Mouse (Mus musculus) ES-Bruce4 (cell line): ENCODE results near the gene Rfwd3. TPM values are rescaled to one million over a fixed set of nuclear protein-coding genes. Genes with fewer than 3 reads are reported as not detected.

Source experiments
- H3K27ac ChIP-seq: 2 replicates; pipeline ENCODE4 v1.5.1; 2012; ENCODE audit warnings: low read length, inconsistent platforms; ENCODE audit not compliant: insufficient read depth
- H3K27me3 ChIP-seq: 2 replicates; pipeline ENCODE4 v1.6.1; 2012; ENCODE audit warnings: mild to moderate bottlenecking, low read length, inconsistent platforms; ENCODE audit not compliant: control insufficient read depth, poor library complexity, insufficient read depth, severe bottlenecking
- H3K36me3 ChIP-seq: 2 replicates; pipeline ENCODE4 v1.6.1; 2012; ENCODE audit warnings: inconsistent platforms, mild to moderate bottlenecking, low read length, moderate library complexity; ENCODE audit not compliant: control insufficient read depth, poor library complexity, insufficient read depth, severe bottlenecking
- H3K4me1 ChIP-seq: one replicate; pipeline ENCODE4 v1.8.1; 2011; ENCODE audit warnings: low read length; ENCODE audit not compliant: control insufficient read depth, insufficient read depth
- H3K4me3 ChIP-seq: 2 replicates; pipeline ENCODE4 v1.5.1; 2011; ENCODE audit warnings: low read depth, mild to moderate bottlenecking, low read length
- H3K9ac ChIP-seq: 2 replicates; pipeline ENCODE4 v1.6.1; 2012; ENCODE audit warnings: low read depth, mild to moderate bottlenecking, inconsistent platforms; ENCODE audit not compliant: poor library complexity, severe bottlenecking
- H3K9me3 ChIP-seq: replicated peaks from 2 replicates; pipeline ENCODE4 v1.6.1; 2012; ENCODE audit warnings: mild to moderate bottlenecking, low read length, inconsistent platforms; ENCODE audit not compliant: control insufficient read depth, poor library complexity, insufficient read depth, severe bottlenecking
- CTCF ChIP-seq: IDR thresholded peaks from one replicate; pipeline ENCODE4 v1.8.1; 2011; ENCODE audit warnings: low read depth, low read length
- EP300 ChIP-seq: IDR thresholded peaks from 2 replicates; pipeline ENCODE4 v1.6.1; 2011; ENCODE audit warnings: low read depth, low read length; ENCODE audit not compliant: insufficient read depth
- POLR2A ChIP-seq: IDR thresholded peaks from one replicate; pipeline ENCODE4 v1.8.1; 2011; ENCODE audit warnings: low read length; ENCODE audit not compliant: insufficient read depth
- polyA plus RNA-seq: library from polyadenylated mRNA; stranded (reverse); fragments of >200 nt; gene quantifications from 2 replicates; pipeline ENCODE4 v1.2.4, GENCODE M21; 2011; ENCODE audit warnings: low read depth; ENCODE audit not compliant: missing spikeins, insufficient read depth, insufficient read length

Gene Rfwd3
- 76.1 and 80.6 TPM in 2 replicates for polyA plus RNA-seq

GRCm38 (mm10) chr8:111299821-111300568 is at the start of gene Rfwd3:
TSS of gene Rfwd3 (minus strand) at chr8:111300222.
- no peak for TF ChIP-seq CTCF
- peak; percentile 25 for TF ChIP-seq POLR2A
- Histone ChIP-seq H3K27ac (peak within 1 kb of the TSS; percentile 94), H3K4me1 (peaks cover 2% of the 10 kb centered on the region), H3K36me3 (peaks cover 19% of the 10 kb centered on the region), H3K27me3 (no peaks in the 10 kb centered on the region), H3K9me3 (no peaks in the 10 kb centered on the region), H3K4me3 (peak within 1 kb of the TSS; percentile 78), H3K9ac (peak within 1 kb of the TSS; percentile 93)

GRCm38 (mm10) chr8:111343225-111343624 is 43.2 kb upstream of the Rfwd3 start:
- H3K4me3 ChIP-seq: no peak overlapping the region
- H3K4me1 ChIP-seq: no peaks in the 10 kb centered on the region
- no peaks in the 10 kb centered on the region for H3K9me3 ChIP-seq
- H3K36me3 ChIP-seq: no peaks in the 10 kb centered on the region
- no peaks in the 10 kb centered on the region for H3K27me3 ChIP-seq
- no peak overlapping the region for H3K9ac ChIP-seq
- no peak overlapping the region for H3K27ac ChIP-seq
- peak; percentile 98 for TF ChIP-seq CTCF
- TF ChIP-seq EP300: no peak

- no peak overlapping the region for H3K9ac ChIP-seq
- H3K4me3 ChIP-seq: no peak overlapping the region
- no peaks in the 10 kb centered on the region for H3K36me3 ChIP-seq
- H3K27ac ChIP-seq: no peak overlapping the region
- TF ChIP-seq POLR2A (no peak), CTCF (no peak), EP300 (no peak)
- 0 out of 2 replicates have a peak, but pooled peaks cover 3% of the 10 kb centered on the region for H3K27me3 ChIP-seq
- H3K4me1 ChIP-seq: no peaks in the 10 kb centered on the region
- H3K9me3 ChIP-seq: no peaks in the 10 kb centered on the region
These were observed 40.2 kb upstream of the Rfwd3 start for GRCm38 (mm10) chr8:111340186-111340585.

GRCm38 (mm10) chr8:111338370-111339208 is 38.6 kb upstream of the Rfwd3 start:
- Histone ChIP-seq H3K9ac (no peak overlapping the region), H3K36me3 (no peaks in the 10 kb centered on the region), H3K27me3 (0 out of 2 replicates have a peak, but pooled peaks cover 3% of the 10 kb centered on the region), H3K4me1 (no peaks in the 10 kb centered on the region), H3K4me3 (no peak overlapping the region), H3K27ac (no peak overlapping the region), H3K9me3 (no peaks in the 10 kb centered on the region)
- TF ChIP-seq CTCF (no peak), EP300 (no peak), POLR2A (no peak)

GRCm38 (mm10) chr8:111337890-111338347 is 37.9 kb upstream of the Rfwd3 start, which contains the start of gene Mlkl:
TSS of gene Mlkl (minus strand) at chr8:111338177.
- no peaks in the 10 kb centered on the region for H3K9me3 ChIP-seq
- H3K27me3 ChIP-seq: 0 out of 2 replicates have a peak, but pooled peaks cover 3% of the 10 kb centered on the region
- H3K9ac ChIP-seq: peak within 1 kb of the TSS; percentile 5
- H3K36me3 ChIP-seq: no peaks in the 10 kb centered on the region
- H3K4me3 ChIP-seq: peak within 1 kb of the TSS; percentile 59
- no peak for TF ChIP-seq EP300
- TF ChIP-seq CTCF: no peak
- no peak for TF ChIP-seq POLR2A
- H3K4me1 ChIP-seq: no peaks in the 10 kb centered on the region
- no peak within 1 kb of the TSS for H3K27ac ChIP-seq

GRCm38 (mm10) chr8:111337311-111337889 is 37.4 kb upstream of the Rfwd3 start:
- peak overlapping the region; percentile 5 for H3K9ac ChIP-seq
- no peak overlapping the region for H3K27ac ChIP-seq
- no peaks in the 10 kb centered on the region for H3K36me3 ChIP-seq
- H3K9me3 ChIP-seq: no peaks in the 10 kb centered on the region
- TF ChIP-seq POLR2A (no peak), EP300 (no peak)
- peak overlapping the region; percentile 59 for H3K4me3 ChIP-seq
- no peaks in the 10 kb centered on the region for H3K4me1 ChIP-seq
- H3K27me3 ChIP-seq: 0 out of 2 replicates have a peak, but pooled peaks cover 3% of the 10 kb centered on the region
